Mouse (Mus musculus) MEL (cell line): Measurements from ENCODE around the gene Zfp652. TPM values are rescaled to one million over a fixed set of nuclear protein-coding genes. Genes with fewer than 3 reads are reported as not detected.
A peak's percentile ranks its signal among the peaks of the same experiment; 100 is the strongest.

Experiments used
- DNase-seq: peaks from one replicate; pipeline ENCODE4 v3.0.0; 2011; ENCODE audit warnings: low read depth, low spot score
- H3K27ac ChIP-seq: 2 replicates; pipeline ENCODE4 v1.5.1; 2012; ENCODE audit warnings: low read depth, mild to moderate bottlenecking, control low read depth, low read length, moderate library complexity; ENCODE audit not compliant: control insufficient read depth
- H3K27me3 ChIP-seq, 2 experiments: fragments of 150-350 bp in 1 of 2; sonication (generic) in 1 of 2; 2 replicates each; pipeline ENCODE4 v1.6.1; 2012; ENCODE audit warnings: low read length in 2 of 2, mild to moderate bottlenecking in 2 of 2, improper control_type of control experiment in 1 of 2, moderate library complexity in 1 of 2; ENCODE audit not compliant: insufficient read depth in 2 of 2, control insufficient read depth in 1 of 2
- H3K36me3 ChIP-seq, 2 experiments: 2 replicates each; pipeline ENCODE4 v1.6.1; 2012 to 2014; ENCODE audit warnings: low read length in 2 of 2, improper control_type of control experiment in 1 of 2, inconsistent platforms in 1 of 2, mild to moderate bottlenecking in 1 of 2; ENCODE audit not compliant: insufficient read depth in 2 of 2, control insufficient read depth in 1 of 2
- H3K4me1 ChIP-seq, 2 experiments: fragments of 150-350 bp in 1 of 2; sonication (generic) in 1 of 2; 2 replicates each; pipeline ENCODE4 v1.6.1; 2012; ENCODE audit warnings: low read length in 2 of 2, improper control_type of control experiment in 1 of 2, mild to moderate bottlenecking in 1 of 2; ENCODE audit not compliant: insufficient read depth in 2 of 2, control insufficient read depth in 1 of 2
- H3K4me3 ChIP-seq, 2 experiments: fragments of 150-350 bp in 1 of 2; sonication (generic) in 1 of 2; 2 replicates each; pipeline ENCODE4 v1.5.1; 2012; ENCODE audit warnings: low read depth in 2 of 2, low read length in 2 of 2, mild to moderate bottlenecking in 2 of 2, moderate library complexity in 2 of 2, control low read depth in 1 of 2, improper control_type of control experiment in 1 of 2; ENCODE audit not compliant: control insufficient read depth in 1 of 2, insufficient read depth in 1 of 2
- H3K79me2 ChIP-seq: 2 replicates; pipeline ENCODE4 v1.6.1; 2012; ENCODE audit warnings: mild to moderate bottlenecking, low read length, moderate library complexity; ENCODE audit not compliant: control insufficient read depth, poor library complexity, insufficient read depth
- H3K9ac ChIP-seq: 2 replicates; pipeline ENCODE4 v1.6.1; 2012; ENCODE audit warnings: low read depth, mild to moderate bottlenecking, control low read depth, low read length, moderate library complexity; ENCODE audit not compliant: control insufficient read depth, poor library complexity, severe bottlenecking
- H3K9me3 ChIP-seq: fragments of 150-350 bp; sonication (generic); replicated peaks from 2 replicates; pipeline ENCODE4 v1.6.1; 2012; ENCODE audit warnings: mild to moderate bottlenecking, low read length, improper control_type of control experiment, moderate library complexity; ENCODE audit not compliant: insufficient read depth
- ELF1 ChIP-seq: IDR thresholded peaks from 2 replicates; pipeline ENCODE4 v1.6.1; 2014; ENCODE audit warnings: low read depth, mild to moderate bottlenecking, inconsistent platforms, low read length, improper control_type of control experiment, moderate library complexity
- EP300 ChIP-seq, 2 experiments: IDR thresholded peaks; 2 replicates each; pipeline ENCODE4 v1.6.1; 2011; ENCODE audit warnings: improper control_type of control experiment in 2 of 2, low read length in 2 of 2, low read depth in 1 of 2, mild to moderate bottlenecking in 1 of 2
- HCFC1 ChIP-seq: IDR thresholded peaks from 2 replicates; pipeline ENCODE4 v1.6.1; 2012; ENCODE audit warnings: low read depth, mild to moderate bottlenecking, inconsistent platforms, low read length, improper control_type of control experiment, moderate library complexity
- KAT2A ChIP-seq: conservative IDR thresholded peaks from 2 replicates; pipeline ENCODE4 v1.6.1; 2012; ENCODE audit warnings: low read depth, low read length, improper control_type of control experiment, inconsistent platforms
- MAX ChIP-seq: IDR thresholded peaks from 2 replicates; pipeline ENCODE4 v1.6.1; 2011; ENCODE audit warnings: low read length, improper control_type of control experiment
- MAZ ChIP-seq: IDR thresholded peaks from 2 replicates; pipeline ENCODE4 v1.6.1; 2012; ENCODE audit warnings: low read depth, mild to moderate bottlenecking, inconsistent platforms, low read length, improper control_type of control experiment
- MEF2A ChIP-seq: IDR thresholded peaks from 2 replicates; pipeline ENCODE4 v1.6.1; 2014; ENCODE audit warnings: low read depth, mild to moderate bottlenecking, inconsistent platforms, low read length, improper control_type of control experiment; ENCODE audit not compliant: poor library complexity, insufficient replicate concordance, severe bottlenecking; ENCODE audit errors: extremely low read depth
- NRF1 ChIP-seq: IDR thresholded peaks from 2 replicates; pipeline ENCODE4 v1.6.1; 2014; ENCODE audit warnings: low read depth, mild to moderate bottlenecking, inconsistent platforms, low read length, improper control_type of control experiment, moderate library complexity; ENCODE audit not compliant: poor library complexity, insufficient read depth, severe bottlenecking
- POLR2A ChIP-seq, 2 experiments: IDR thresholded peaks; 2 replicates each; pipeline ENCODE4 v1.6.1; 2011 to 2012; ENCODE audit warnings: low read length in 2 of 2, mild to moderate bottlenecking in 2 of 2, control low read depth in 1 of 2, improper control_type of control experiment in 1 of 2, low read depth in 1 of 2, moderate library complexity in 1 of 2; ENCODE audit not compliant: control insufficient read depth in 1 of 2, insufficient read depth in 1 of 2, poor library complexity in 1 of 2
- POLR2AphosphoS2 ChIP-seq: IDR thresholded peaks from 2 replicates; pipeline ENCODE4 v1.6.1; 2011; ENCODE audit warnings: low read length, improper control_type of control experiment
- POLR2AphosphoS5 ChIP-seq: IDR thresholded peaks from 2 replicates; pipeline ENCODE4 v1.6.1; 2012; ENCODE audit warnings: low read depth, borderline replicate concordance, mild to moderate bottlenecking, inconsistent platforms, low read length, moderate library complexity, mixed read lengths
- RAD21 ChIP-seq: IDR thresholded peaks from 2 replicates; pipeline ENCODE4 v1.6.1; 2011; ENCODE audit warnings: mild to moderate bottlenecking, low read depth, low read length, improper control_type of control experiment
- SMC3 ChIP-seq: IDR thresholded peaks from 2 replicates; pipeline ENCODE4 v1.6.1; 2011; ENCODE audit warnings: low read depth, low read length, improper control_type of control experiment
- TCF12 ChIP-seq: IDR thresholded peaks from 2 replicates; pipeline ENCODE4 v1.6.1; 2014; ENCODE audit warnings: low read depth, mild to moderate bottlenecking, inconsistent platforms, low read length, improper control_type of control experiment, moderate library complexity
- USF1 ChIP-seq: IDR thresholded peaks from 2 replicates; pipeline ENCODE4 v1.6.1; 2014; ENCODE audit warnings: low read depth, mild to moderate bottlenecking, inconsistent platforms, low read length, improper control_type of control experiment, moderate library complexity
- ZKSCAN1 ChIP-seq: IDR thresholded peaks from 2 replicates; pipeline ENCODE4 v1.6.1; 2012; ENCODE audit warnings: low read depth, mild to moderate bottlenecking, inconsistent platforms, low read length, improper control_type of control experiment, moderate library complexity
- ZMIZ1 ChIP-seq: IDR thresholded peaks from 2 replicates; pipeline ENCODE4 v1.6.1; 2012; ENCODE audit warnings: low read depth, mild to moderate bottlenecking, inconsistent platforms, low read length, improper control_type of control experiment, moderate library complexity
- polyA plus RNA-seq, 2 experiments: library from polyadenylated mRNA; stranded (reverse) in 1 of 2; unstranded in 1 of 2; fragments of >175 nt in 1 of 2; fragments of >200 nt in 1 of 2; gene quantifications; 2 replicates each; pipeline versions ENCODE4 v1.2.1 to v1.2.4; 2012; ENCODE audit warnings: low replicate concordance in 2 of 2, low read depth in 1 of 2; ENCODE audit not compliant: insufficient read length in 2 of 2, insufficient read depth in 1 of 2, missing spikeins in 1 of 2
- total RNA-seq: library from RNA; depleted of rRNA; stranded (reverse); fragments of 300-350 nt; gene quantifications from 2 replicates; pipeline ENCODE4 v1.2.3, GENCODE M21; 2012

The Zfp652 gene
- total and polyA plus RNA-seq, 3 experiments = 19.3 to 38.5 (median 31.8) TPM

- Histone ChIP-seq H3K36me3 (peaks cover under 1 to 18% of the 10 kb centered on the region in 2 experiments; a peak in 3 of 4 replicates), H3K27me3 (no peaks in the 10 kb centered on the region), H3K4me3 (no peak overlapping the region), H3K9ac (no peak overlapping the region), H3K9me3 (no peaks in the 10 kb centered on the region), H3K4me1 (peaks cover under 1 to 9% of the 10 kb centered on the region in 2 experiments; a peak in 3 of 4 replicates), H3K27ac (no peak overlapping the region), H3K79me2 (no peaks in the 10 kb centered on the region)
- TF ChIP-seq ZMIZ1 = no peak
- TF ChIP-seq POLR2AphosphoS5 = no peak
- no peak for TF ChIP-seq MAX
- TF ChIP-seq NRF1 = no peak
- no peak for TF ChIP-seq HCFC1
- TF ChIP-seq MEF2A = no peak
- no peak for TF ChIP-seq KAT2A
- no peak for TF ChIP-seq ELF1
- no peak for TF ChIP-seq USF1
- TF ChIP-seq TCF12 = no peak
- no peak for TF ChIP-seq ZKSCAN1
- no peak for TF ChIP-seq RAD21
- TF ChIP-seq SMC3 = no peak
- TF ChIP-seq MAZ = no peak
- no peak for DNase-seq
Measured at GRCm38 (mm10) chr11:95771665-95772064, 59.2 kb downstream of the Zfp652 start.

DNA sequence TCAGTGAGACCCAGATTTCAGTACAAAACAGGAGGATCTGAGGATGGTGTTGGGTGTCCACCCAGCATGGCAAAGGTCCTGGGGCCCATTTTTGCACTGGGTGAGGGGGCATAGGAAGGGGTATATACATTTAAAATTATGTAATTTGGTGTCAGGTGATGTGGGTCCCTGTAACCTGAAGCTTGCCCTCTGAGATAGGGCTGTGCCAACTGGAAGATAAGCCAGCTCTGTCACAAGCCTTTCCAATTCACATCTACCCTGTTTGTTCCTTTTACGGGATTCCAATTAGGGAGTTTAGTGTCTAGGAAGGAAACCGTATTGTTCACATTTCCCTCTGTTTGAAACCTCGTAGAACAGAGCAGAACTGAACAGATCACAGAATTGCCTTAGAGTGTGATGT lies 60.8 kb downstream of the Zfp652 start:
- Histone ChIP-seq H3K4me1 (peaks cover 14 to 18% of the 10 kb centered on the region in 2 experiments), H3K36me3 (peaks cover 11 to 14% of the 10 kb centered on the region in 2 experiments), H3K4me3 (no peak overlapping the region)
- TF ChIP-seq POLR2A (IDR thresholded peaks at IDR 0.05; ENCODE audit: control insufficient read depth in 1 of 2, insufficient read depth in 1 of 2, low read depth in 1 of 2, low read length in 2 of 2, poor library complexity in 1 of 2) = 0 out of 4 replicates have a peak, but pooled peaks of 1 of the 2 experiments have one; percentile 16
- TF ChIP-seq EP300 (IDR thresholded peaks at IDR 0.05; ENCODE audit: low read depth in 1 of 2, low read length in 2 of 2) = peak in 1 of 2 experiments; percentile 36; a peak in 1 of 4 replicates
- TF ChIP-seq USF1 = peak; percentile 45; the same call in 1 of the 2 replicates
- TF ChIP-seq NRF1 = no peak
- 0 out of 2 replicates have a peak, but pooled peaks have one; percentile 12 for TF ChIP-seq TCF12
- 0 out of 2 replicates have a peak, but pooled peaks have one; percentile 38 for TF ChIP-seq POLR2AphosphoS2
- no peak for TF ChIP-seq ZKSCAN1
- TF ChIP-seq, all 39 proteins: peak for 5
- no peaks in the 10 kb centered on the region for H3K27me3 ChIP-seq
- H3K9ac ChIP-seq = no peak overlapping the region
- no peak for DNase-seq
- no peaks in the 10 kb centered on the region for H3K79me2 ChIP-seq
- H3K27ac ChIP-seq = no peak overlapping the region
- no peaks in the 10 kb centered on the region for H3K9me3 ChIP-seq
